Mouse (Mus musculus) ES-Bruce4 (cell line): ENCODE data around the gene Daglb.

Experiments used
- EP300 ChIP-seq: IDR thresholded peaks from 2 replicates; pipeline ENCODE4 v1.6.1; 2011; ENCODE audit warnings: low read depth, low read length; ENCODE audit not compliant: insufficient read depth
- POLR2A ChIP-seq: IDR thresholded peaks from one replicate; pipeline ENCODE4 v1.8.1; 2011; ENCODE audit warnings: low read length; ENCODE audit not compliant: insufficient read depth

DNA sequence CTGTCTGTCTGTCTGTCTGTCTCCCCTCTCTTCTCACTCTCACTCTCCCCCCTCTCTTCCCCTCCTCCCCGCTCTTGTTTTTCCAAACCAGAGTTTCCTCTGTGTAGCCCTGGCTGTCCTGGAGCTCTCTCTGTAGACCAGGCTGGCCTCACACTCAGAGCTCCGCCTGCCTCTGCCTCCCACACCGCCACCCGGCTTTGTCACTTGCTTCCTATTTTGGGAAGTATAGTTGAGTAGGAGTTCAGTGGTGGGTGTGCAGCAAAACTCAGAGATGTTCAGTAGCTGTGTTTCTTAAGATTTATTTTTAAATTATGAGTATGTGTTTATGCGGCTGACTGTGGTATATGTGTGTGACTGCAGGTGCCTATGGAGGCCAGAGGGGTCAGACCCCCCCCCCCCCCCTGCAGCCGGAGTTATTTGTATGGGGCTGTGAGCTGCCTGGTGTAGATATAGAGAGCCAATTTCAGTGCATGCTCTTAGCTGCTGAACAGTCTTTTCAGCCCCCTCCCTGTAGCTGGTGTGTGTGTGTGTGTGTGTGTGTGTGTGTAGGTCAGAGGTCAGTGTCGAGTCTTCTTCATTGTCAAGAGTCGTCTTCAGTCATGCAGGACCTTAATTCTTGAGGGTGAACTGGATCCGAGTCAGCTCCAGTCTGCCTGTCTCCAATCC is 7.7 kb downstream of the Daglb start:
- TF ChIP-seq EP300 (no peak), POLR2A (no peak)
